Mouse (Mus musculus): ENCODE measurements around the gene Camk2b. TPM values are rescaled to one million over a fixed set of nuclear protein-coding genes. Genes with fewer than 3 reads are reported as not detected.

Camk2b gene
- polyA plus RNA-seq, 1 experiment from 2014 or later, result 2.5 TPM

DNA sequence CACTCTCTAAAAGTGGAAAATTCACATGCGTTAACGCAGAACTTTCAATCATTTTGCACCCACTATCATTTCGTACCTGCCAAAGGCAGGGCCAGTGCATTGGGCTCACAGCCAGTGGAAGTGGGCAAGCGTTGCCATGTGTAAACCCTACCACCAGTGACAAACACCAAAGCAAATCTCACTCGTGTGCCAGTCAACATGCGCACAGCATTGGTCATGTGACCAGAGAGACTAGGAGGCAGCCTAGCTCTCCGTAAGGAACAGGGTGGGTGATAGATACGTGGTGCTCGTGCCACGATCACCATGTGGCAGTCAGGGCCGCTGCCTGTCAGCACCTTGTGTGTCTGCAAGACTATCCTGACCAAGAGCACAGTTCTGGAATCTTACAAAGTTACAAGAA, 3.8 kb downstream of the Camk2b start:
- no peaks in the 10 kb centered on the region for H3K36me3 ChIP-seq (ENCODE audit: control insufficient read depth, insufficient read depth, low read length)
- H3K4me3 ChIP-seq (ENCODE audit: low read depth, low read length), result no peak overlapping the region
- no peak overlapping the region for H3K4me2 ChIP-seq
- H3K9ac ChIP-seq (ENCODE audit: low read length), result no peak overlapping the region
- DNase-seq (ENCODE audit: low spot score, missing footprints), result no peak
- H3K27ac ChIP-seq (ENCODE audit: low read depth, low read length), result no peak overlapping the region
- H3K9me3 ChIP-seq (ENCODE audit: control insufficient read depth, low read length), result no peaks in the 10 kb centered on the region
- ATAC-seq (ENCODE audit: low FRiP score), result no peak
- H3K27me3 ChIP-seq (ENCODE audit: control insufficient read depth, insufficient read depth, low read length), result peaks cover 44% of the 10 kb centered on the region
- peaks cover 14% of the 10 kb centered on the region for H3K4me1 ChIP-seq (ENCODE audit: control insufficient read depth, insufficient read depth, low read length)
- 90% methylated on average over 11 of the region's 11 CpGs for WGBS

DNA sequence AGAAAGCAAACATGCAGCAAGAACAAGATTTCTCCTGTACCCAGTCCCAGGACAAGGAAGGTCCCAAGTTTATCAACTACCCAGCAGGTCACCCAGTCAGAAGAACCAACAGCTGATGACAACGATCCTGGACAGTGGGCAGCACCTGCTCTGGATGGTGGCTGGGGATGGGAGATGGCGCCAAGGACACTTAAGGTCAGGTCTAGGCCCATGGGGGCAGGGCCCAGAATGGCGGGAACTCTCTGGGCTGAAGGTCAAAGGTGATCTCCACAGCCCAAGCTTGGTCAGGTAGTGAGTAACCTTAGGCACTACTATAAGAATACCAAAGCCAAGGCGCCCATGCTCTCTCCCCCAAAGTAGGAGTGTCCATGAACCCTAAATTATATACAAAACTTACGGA, 4.3 kb downstream of the Camk2b start:
- ATAC-seq (ENCODE audit: low FRiP score) (no peak), DNase-seq (ENCODE audit: low spot score, missing footprints) (no peak)
- 81% methylated on average over 5 of the region's 5 CpGs for WGBS
- no peak overlapping the region for H3K27ac ChIP-seq (ENCODE audit: low read depth, low read length)
- no peaks in the 10 kb centered on the region for H3K9me3 ChIP-seq (ENCODE audit: control insufficient read depth, low read length)
- no peaks in the 10 kb centered on the region for H3K36me3 ChIP-seq (ENCODE audit: control insufficient read depth, insufficient read depth, low read length)
- H3K4me2 ChIP-seq, result no peak overlapping the region
- H3K4me1 ChIP-seq (ENCODE audit: control insufficient read depth, insufficient read depth, low read length), result peaks cover 14% of the 10 kb centered on the region
- no peak overlapping the region for H3K9ac ChIP-seq (ENCODE audit: low read length)
- H3K4me3 ChIP-seq (ENCODE audit: low read depth, low read length), result no peak overlapping the region
- H3K27me3 ChIP-seq (ENCODE audit: control insufficient read depth, insufficient read depth, low read length), result peaks cover 40% of the 10 kb centered on the region

DNA sequence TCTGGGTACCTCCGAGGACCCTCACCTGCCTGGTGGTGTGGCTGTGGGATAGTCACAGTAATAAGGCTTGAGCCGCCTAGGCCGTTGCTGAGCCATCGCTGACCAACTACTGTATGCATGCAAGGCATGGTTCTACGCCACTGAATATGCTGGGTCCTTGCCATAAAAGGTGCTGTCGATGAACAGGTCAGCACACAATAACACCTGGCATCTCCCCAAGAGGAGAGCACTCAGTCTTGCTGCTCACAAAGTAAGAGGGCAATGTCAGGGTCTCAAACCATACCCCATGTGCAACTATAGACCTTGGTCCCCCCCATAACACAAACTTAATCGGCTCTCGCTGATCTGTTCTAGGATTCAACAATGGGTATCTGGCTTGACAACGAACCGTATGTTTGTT, 7.0 kb downstream of the Camk2b start:
- ATAC-seq (ENCODE audit: low FRiP score) (no peak), DNase-seq (ENCODE audit: low spot score, missing footprints) (no peak)
- H3K4me1 ChIP-seq (ENCODE audit: control insufficient read depth, insufficient read depth, low read length), result peaks cover 2% of the 10 kb centered on the region; the same call in 1 of the 2 replicates
- no peaks in the 10 kb centered on the region for H3K9me3 ChIP-seq (ENCODE audit: control insufficient read depth, low read length)
- H3K4me2 ChIP-seq, result no peak overlapping the region
- H3K9ac ChIP-seq (ENCODE audit: low read length), result no peak overlapping the region
- 93% methylated on average over 10 of the region's 10 CpGs for WGBS
- no peak overlapping the region for H3K27ac ChIP-seq (ENCODE audit: low read depth, low read length)
- H3K4me3 ChIP-seq (ENCODE audit: low read depth, low read length), result no peak overlapping the region
- H3K27me3 ChIP-seq (ENCODE audit: control insufficient read depth, insufficient read depth, low read length), result peaks cover 13% of the 10 kb centered on the region
- no peaks in the 10 kb centered on the region for H3K36me3 ChIP-seq (ENCODE audit: control insufficient read depth, insufficient read depth, low read length)

DNA sequence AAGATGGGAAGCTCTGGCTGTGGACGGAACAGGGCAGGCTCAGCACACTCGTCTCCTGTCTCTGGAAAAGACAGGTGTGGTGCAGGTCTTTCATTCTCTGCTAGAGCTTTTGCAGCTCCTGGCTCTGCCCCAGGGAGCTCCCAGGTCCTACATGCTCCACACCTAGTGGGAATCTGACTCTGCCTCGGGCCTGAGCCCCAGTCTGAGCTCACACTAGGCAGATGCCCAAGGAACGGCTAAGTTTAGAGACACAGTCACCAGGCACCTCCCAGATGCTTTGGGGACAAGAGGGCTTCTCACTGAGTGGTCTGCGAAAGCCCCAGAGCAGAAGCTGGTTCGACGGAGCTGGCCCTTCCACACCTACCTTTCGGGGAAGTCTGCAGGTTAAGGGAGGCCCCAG, 12.8 kb downstream of the Camk2b start:
- no peaks in the 10 kb centered on the region for H3K27me3 ChIP-seq (ENCODE audit: control insufficient read depth, insufficient read depth, low read length)
- H3K36me3 ChIP-seq (ENCODE audit: control insufficient read depth, insufficient read depth, low read length), result no peaks in the 10 kb centered on the region
- WGBS, result 91% methylated on average over 8 of the region's 8 CpGs
- no peak overlapping the region for H3K4me3 ChIP-seq (ENCODE audit: low read depth, low read length)
- H3K9me3 ChIP-seq (ENCODE audit: control insufficient read depth, low read length), result no peaks in the 10 kb centered on the region
- no peak overlapping the region for H3K27ac ChIP-seq (ENCODE audit: low read depth, low read length)
- no peak overlapping the region for H3K4me2 ChIP-seq
- ATAC-seq (ENCODE audit: low FRiP score) (no peak), DNase-seq (ENCODE audit: low spot score, missing footprints) (no peak)
- H3K9ac ChIP-seq (ENCODE audit: low read length), result no peak overlapping the region
- H3K4me1 ChIP-seq (ENCODE audit: control insufficient read depth, insufficient read depth, low read length), result no peaks in the 10 kb centered on the region

DNA sequence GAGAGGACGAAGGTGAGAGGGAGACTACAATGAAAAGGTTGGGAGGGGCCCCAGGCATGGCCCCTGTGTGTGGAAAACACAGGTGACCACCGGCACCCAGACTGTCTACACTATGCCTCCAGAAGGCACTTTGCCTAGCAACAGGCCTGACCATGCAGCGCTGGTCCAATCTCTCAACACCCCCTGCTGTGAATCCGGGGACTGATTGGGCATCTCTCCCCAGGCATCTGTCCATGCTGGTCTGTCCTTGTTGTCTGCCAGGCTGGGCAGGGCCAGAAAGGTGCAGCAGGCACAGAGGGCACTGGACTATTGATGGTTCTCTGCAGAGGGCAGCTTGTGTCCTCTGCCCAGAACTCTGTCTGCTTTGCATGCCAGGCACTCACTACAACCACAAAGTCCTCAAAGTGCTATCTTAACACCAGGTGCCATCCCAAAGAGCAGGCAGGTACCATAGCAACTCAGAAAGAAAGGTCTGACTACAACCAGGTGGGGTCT, 16.0 kb downstream of the Camk2b start:
- no peak overlapping the region for H3K4me2 ChIP-seq
- H3K9me3 ChIP-seq (ENCODE audit: control insufficient read depth, low read length), result no peaks in the 10 kb centered on the region
- H3K4me1 ChIP-seq (ENCODE audit: control insufficient read depth, insufficient read depth, low read length), result no peaks in the 10 kb centered on the region
- ATAC-seq (ENCODE audit: low FRiP score), result no peak
- no peaks in the 10 kb centered on the region for H3K36me3 ChIP-seq (ENCODE audit: control insufficient read depth, insufficient read depth, low read length)
- WGBS, result 78% methylated on average over 4 of the region's 4 CpGs
- H3K27ac ChIP-seq (ENCODE audit: low read depth, low read length), result no peak overlapping the region
- H3K9ac ChIP-seq (ENCODE audit: low read length), result no peak overlapping the region
- DNase-seq (ENCODE audit: low spot score, missing footprints), result no peak
- H3K4me3 ChIP-seq (ENCODE audit: low read depth, low read length), result no peak overlapping the region
- H3K27me3 ChIP-seq (ENCODE audit: control insufficient read depth, insufficient read depth, low read length), result no peaks in the 10 kb centered on the region

DNA sequence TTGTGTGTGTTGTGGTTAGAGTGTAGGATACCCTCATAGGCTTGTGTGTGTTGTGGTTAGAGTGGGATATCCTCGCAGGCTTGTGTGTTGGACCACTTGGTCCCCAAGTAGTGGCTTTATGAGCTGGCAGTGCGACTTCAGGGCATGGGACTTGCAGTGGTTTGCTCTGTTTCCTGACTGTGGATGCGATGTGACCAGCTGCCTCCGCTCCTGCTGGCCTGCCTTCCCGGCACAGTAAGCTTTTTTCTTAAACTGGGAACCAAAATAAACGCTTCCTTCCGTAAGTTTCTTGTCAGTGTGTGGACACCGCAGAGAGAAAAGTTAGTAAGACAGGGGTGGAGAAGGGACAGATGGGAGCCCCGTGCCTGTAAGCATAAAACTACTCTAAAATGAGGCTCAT, 18.0 kb downstream of the Camk2b start:
- H3K4me3 ChIP-seq (ENCODE audit: low read depth, low read length), result no peak overlapping the region

DNA sequence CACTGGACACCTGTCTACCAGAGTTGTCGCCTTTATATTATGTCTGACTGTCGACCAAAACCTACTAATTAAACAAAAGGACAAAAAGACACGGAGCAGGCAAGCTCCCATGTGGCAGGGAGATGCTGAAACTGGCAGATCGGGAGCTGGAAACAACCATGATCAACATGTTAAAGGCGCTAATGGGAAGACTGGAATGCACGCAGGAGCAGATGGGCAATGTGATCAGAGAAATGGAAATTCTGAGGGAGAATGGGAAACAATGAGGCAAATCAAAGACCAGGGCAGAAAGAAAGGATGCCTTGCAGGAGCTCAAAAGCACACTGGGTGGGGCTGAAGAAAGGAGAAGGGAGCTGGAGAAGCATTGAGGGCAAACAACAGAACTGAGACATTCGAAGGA, 27.2 kb downstream of the Camk2b start:
- Histone ChIP-seq H3K36me3 (ENCODE audit: control insufficient read depth, insufficient read depth, low read length) (no peaks in the 10 kb centered on the region), H3K4me1 (ENCODE audit: control insufficient read depth, insufficient read depth, low read length) (no peaks in the 10 kb centered on the region; the same call in 1 of the 2 replicates), H3K9me3 (ENCODE audit: control insufficient read depth, low read length) (no peaks in the 10 kb centered on the region), H3K27me3 (ENCODE audit: control insufficient read depth, insufficient read depth, low read length) (no peaks in the 10 kb centered on the region), H3K4me3 (ENCODE audit: low read depth, low read length) (no peak overlapping the region), H3K27ac (ENCODE audit: low read depth, low read length) (no peak overlapping the region), H3K4me2 (no peak overlapping the region), H3K9ac (ENCODE audit: low read length) (no peak overlapping the region)
- no peak for ATAC-seq (ENCODE audit: low FRiP score)
- WGBS, result 56% methylated on average over 7 of the region's 7 CpGs
- no peak for DNase-seq (ENCODE audit: low spot score, missing footprints)

More for the DNA sequence above, 18.0 kb downstream of the Camk2b start:
- H3K27me3 ChIP-seq (ENCODE audit: control insufficient read depth, insufficient read depth, low read length), result no peaks in the 10 kb centered on the region
- H3K4me2 ChIP-seq, result no peak overlapping the region
- H3K27ac ChIP-seq (ENCODE audit: low read depth, low read length), result no peak overlapping the region
- no peaks in the 10 kb centered on the region for H3K36me3 ChIP-seq (ENCODE audit: control insufficient read depth, insufficient read depth, low read length)
- no peaks in the 10 kb centered on the region for H3K9me3 ChIP-seq (ENCODE audit: control insufficient read depth, low read length)
- ATAC-seq (ENCODE audit: low FRiP score) (no peak), DNase-seq (ENCODE audit: low spot score, missing footprints) (no peak)
- H3K4me1 ChIP-seq (ENCODE audit: control insufficient read depth, insufficient read depth, low read length), result no peaks in the 10 kb centered on the region
- WGBS, result 81% methylated on average over 9 of the region's 9 CpGs
- no peak overlapping the region for H3K9ac ChIP-seq (ENCODE audit: low read length)

DNA sequence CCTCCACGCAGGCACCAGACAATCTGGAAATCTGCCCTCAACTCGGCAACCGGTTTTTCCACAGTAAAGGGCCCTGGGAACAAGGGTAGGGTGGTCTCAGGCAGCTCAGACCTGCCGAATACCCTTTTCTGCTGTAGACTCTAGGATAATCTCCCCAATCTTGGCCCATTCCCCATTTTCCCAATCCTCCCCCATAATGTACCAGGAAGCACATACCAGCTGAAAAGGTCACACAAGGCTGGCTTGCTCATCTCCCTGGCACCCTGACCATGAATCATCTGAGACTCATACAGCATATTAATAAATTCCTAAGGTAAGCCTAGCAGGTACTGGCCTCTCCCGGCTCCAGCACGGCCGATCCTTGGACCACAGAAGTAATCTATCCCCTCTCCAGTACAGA, 28.5 kb downstream of the Camk2b start:
- H3K4me2 ChIP-seq, result no peak overlapping the region
- H3K4me1 ChIP-seq (ENCODE audit: control insufficient read depth, insufficient read depth, low read length), result no peaks in the 10 kb centered on the region; the same call in 1 of the 2 replicates
- DNase-seq (ENCODE audit: low spot score, missing footprints), result no peak
- no peaks in the 10 kb centered on the region for H3K36me3 ChIP-seq (ENCODE audit: control insufficient read depth, insufficient read depth, low read length)
- no peak overlapping the region for H3K27ac ChIP-seq (ENCODE audit: low read depth, low read length)
- H3K9ac ChIP-seq (ENCODE audit: low read length), result no peak overlapping the region
- 95% methylated on average over 7 of the region's 7 CpGs for WGBS
- H3K9me3 ChIP-seq (ENCODE audit: control insufficient read depth, low read length), result no peaks in the 10 kb centered on the region
- no peaks in the 10 kb centered on the region for H3K27me3 ChIP-seq (ENCODE audit: control insufficient read depth, insufficient read depth, low read length)
- no peak overlapping the region for H3K4me3 ChIP-seq (ENCODE audit: low read depth, low read length)
- no peak for ATAC-seq (ENCODE audit: low FRiP score)

DNA sequence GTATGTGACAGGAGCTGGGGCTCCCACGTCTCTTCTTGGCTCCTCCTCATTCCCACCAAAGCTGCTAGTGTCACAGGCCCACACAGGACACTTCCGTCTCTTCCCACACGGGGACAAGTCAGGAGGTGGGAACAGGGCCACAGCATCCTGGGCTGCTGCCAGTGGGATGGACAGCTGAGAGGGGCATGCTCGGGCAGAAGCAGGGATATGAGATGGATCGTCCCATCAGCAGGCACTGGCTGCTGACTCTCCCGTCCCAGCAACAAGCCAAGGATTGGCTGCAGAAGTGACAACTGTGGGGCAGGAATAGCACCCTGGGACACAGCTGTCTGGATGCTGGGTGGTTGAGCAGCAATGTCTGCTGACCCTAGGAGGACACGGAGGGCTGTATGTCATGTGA, 29.0 kb downstream of the Camk2b start:
- no peak overlapping the region for H3K4me3 ChIP-seq (ENCODE audit: low read depth, low read length)
- H3K9me3 ChIP-seq (ENCODE audit: control insufficient read depth, low read length), result no peaks in the 10 kb centered on the region
- no peaks in the 10 kb centered on the region for H3K36me3 ChIP-seq (ENCODE audit: control insufficient read depth, insufficient read depth, low read length)
- no peak overlapping the region for H3K4me2 ChIP-seq
- 91% methylated on average over 7 of the region's 7 CpGs for WGBS
- H3K27ac ChIP-seq (ENCODE audit: low read depth, low read length), result no peak overlapping the region
- ATAC-seq (ENCODE audit: low FRiP score) (no peak), DNase-seq (ENCODE audit: low spot score, missing footprints) (no peak)
- H3K27me3 ChIP-seq (ENCODE audit: control insufficient read depth, insufficient read depth, low read length), result no peaks in the 10 kb centered on the region
- H3K4me1 ChIP-seq (ENCODE audit: control insufficient read depth, insufficient read depth, low read length), result no peaks in the 10 kb centered on the region; the same call in 1 of the 2 replicates
- no peak overlapping the region for H3K9ac ChIP-seq (ENCODE audit: low read length)

DNA sequence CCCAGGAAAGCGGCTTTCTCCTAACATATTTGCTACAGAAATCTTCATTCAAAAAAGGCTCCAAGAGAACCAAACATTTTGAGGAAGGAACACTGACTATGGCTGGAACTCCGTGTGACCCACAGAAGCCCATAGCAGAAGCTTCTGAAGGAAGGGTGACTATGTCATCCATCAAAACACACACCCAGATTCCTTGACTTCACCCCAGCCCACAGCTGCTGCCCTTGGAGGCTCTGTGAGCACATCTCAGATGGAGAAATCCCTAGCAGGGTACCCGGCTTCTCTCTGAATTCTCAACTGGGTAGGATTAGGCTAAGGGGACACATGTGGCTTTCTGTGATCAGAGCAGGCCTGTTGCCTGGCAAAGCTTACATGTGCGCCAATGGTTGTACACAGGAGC, 29.7 kb downstream of the Camk2b start:
- Histone ChIP-seq H3K36me3 (ENCODE audit: control insufficient read depth, insufficient read depth, low read length) (no peaks in the 10 kb centered on the region), H3K4me2 (no peak overlapping the region), H3K9ac (ENCODE audit: low read length) (no peak overlapping the region), H3K27me3 (ENCODE audit: control insufficient read depth, insufficient read depth, low read length) (no peaks in the 10 kb centered on the region), H3K4me1 (ENCODE audit: control insufficient read depth, insufficient read depth, low read length) (no peaks in the 10 kb centered on the region; the same call in 1 of the 2 replicates), H3K9me3 (ENCODE audit: control insufficient read depth, low read length) (no peaks in the 10 kb centered on the region), H3K27ac (ENCODE audit: low read depth, low read length) (no peak overlapping the region), H3K4me3 (ENCODE audit: low read depth, low read length) (no peak overlapping the region)
- ATAC-seq (ENCODE audit: low FRiP score) (no peak), DNase-seq (ENCODE audit: low spot score, missing footprints) (no peak)
- WGBS, result 95% methylated on average over 4 of the region's 4 CpGs

Data from midbrain, embryonic 11.5 days (tissue).